Mouse (Mus musculus): ENCODE data around the gene Gm26602. TPM values are rescaled to one million over a fixed set of nuclear protein-coding genes. Genes with fewer than 3 reads are reported as not detected.

Gene Gm26602
- polyA plus RNA-seq, 1 experiment from 2014 or later = 21.1 TPM

DNA sequence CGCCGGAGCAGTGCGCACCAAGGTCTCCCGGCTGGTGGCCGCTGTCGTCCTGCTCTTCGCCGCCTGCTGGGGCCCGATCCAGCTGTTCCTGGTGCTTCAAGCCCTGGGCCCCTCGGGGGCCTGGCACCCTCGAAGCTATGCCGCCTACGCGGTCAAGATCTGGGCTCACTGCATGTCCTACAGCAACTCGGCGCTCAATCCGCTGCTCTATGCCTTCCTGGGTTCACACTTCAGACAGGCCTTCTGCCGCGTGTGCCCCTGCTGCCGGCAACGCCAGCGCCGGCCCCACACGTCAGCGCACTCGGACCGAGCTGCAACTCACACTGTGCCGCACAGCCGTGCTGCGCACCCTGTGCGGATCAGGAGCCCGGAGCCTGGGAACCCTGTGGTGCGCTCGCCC is 10.9 kb downstream of the Gm26602 start:
- Histone ChIP-seq H3K4me1 (peaks cover 34% of the 10 kb centered on the region), H3K9me3 (no peaks in the 10 kb centered on the region), H3K9ac (replicated peaks) (peak overlapping the region; percentile 36; the same call in 1 of the 2 replicates), H3K4me2 (replicated peaks) (peak overlapping the region; percentile 35), H3K27ac (replicated peaks) (no peak overlapping the region), H3K27me3 (peaks cover 66% of the 10 kb centered on the region), H3K4me3 (peak overlapping the region; percentile 22), H3K36me3 (no peaks in the 10 kb centered on the region)
- under 1% methylated on average over 34 of the region's 34 CpGs for WGBS
- no peak for ATAC-seq (replicated peaks)

- H3K27ac ChIP-seq (replicated peaks) = peak overlapping the region; percentile 90
- WGBS = 12% methylated on average over 29 of the region's 29 CpGs
- H3K4me3 ChIP-seq = peak overlapping the region; percentile 97
- H3K36me3 ChIP-seq = no peaks in the 10 kb centered on the region
- peaks cover 48% of the 10 kb centered on the region for H3K4me1 ChIP-seq
- peak overlapping the region; percentile 93 for H3K4me2 ChIP-seq (replicated peaks)
- 0 out of 2 replicates have a peak overlapping the region, but pooled peaks have one; percentile 2 for H3K9ac ChIP-seq (replicated peaks)
- peaks cover 36% of the 10 kb centered on the region for H3K27me3 ChIP-seq
- no peak for ATAC-seq (replicated peaks)
- H3K9me3 ChIP-seq = no peaks in the 10 kb centered on the region
Observed at GRCm38 (mm10) chr10:79924998-79925784, 14.5 kb downstream of the Gm26602 start.

DNA sequence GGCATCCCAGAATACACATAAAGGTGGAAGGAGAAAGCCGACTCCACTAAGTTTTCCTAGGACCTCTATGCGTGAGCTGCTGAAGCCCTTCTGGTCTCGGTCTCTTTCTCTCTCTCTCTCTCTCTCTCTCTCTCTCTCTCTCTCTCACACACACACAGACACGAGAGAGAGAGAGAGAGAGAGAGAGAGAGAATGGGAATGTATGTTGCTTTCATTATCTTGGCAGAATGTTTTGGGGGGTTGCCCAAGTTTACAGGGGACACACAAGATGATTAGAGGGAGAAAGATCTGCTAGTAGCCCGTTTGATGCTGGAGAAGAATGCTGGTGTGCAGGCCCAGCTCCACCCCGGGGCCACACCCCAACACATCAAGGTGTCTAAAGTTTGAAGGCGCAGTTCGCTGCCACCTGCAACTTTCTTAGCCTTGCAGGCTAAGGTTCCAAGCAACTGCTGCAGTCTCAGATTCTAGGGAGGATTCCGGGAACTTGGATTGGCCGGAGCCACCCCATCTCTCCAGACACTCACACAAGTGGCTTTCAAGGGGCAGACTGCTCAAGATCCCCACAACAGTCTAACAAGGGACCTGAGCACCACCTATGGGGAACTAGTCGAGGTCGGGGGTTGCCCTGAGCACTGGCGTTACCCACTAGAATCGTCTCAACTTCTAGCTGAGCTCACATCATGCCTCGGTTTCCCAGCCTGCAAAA is 15.3 kb downstream of the Gm26602 start:
- no peaks in the 10 kb centered on the region for H3K9me3 ChIP-seq
- H3K27ac ChIP-seq (replicated peaks) = peak overlapping the region; percentile 90

DNA sequence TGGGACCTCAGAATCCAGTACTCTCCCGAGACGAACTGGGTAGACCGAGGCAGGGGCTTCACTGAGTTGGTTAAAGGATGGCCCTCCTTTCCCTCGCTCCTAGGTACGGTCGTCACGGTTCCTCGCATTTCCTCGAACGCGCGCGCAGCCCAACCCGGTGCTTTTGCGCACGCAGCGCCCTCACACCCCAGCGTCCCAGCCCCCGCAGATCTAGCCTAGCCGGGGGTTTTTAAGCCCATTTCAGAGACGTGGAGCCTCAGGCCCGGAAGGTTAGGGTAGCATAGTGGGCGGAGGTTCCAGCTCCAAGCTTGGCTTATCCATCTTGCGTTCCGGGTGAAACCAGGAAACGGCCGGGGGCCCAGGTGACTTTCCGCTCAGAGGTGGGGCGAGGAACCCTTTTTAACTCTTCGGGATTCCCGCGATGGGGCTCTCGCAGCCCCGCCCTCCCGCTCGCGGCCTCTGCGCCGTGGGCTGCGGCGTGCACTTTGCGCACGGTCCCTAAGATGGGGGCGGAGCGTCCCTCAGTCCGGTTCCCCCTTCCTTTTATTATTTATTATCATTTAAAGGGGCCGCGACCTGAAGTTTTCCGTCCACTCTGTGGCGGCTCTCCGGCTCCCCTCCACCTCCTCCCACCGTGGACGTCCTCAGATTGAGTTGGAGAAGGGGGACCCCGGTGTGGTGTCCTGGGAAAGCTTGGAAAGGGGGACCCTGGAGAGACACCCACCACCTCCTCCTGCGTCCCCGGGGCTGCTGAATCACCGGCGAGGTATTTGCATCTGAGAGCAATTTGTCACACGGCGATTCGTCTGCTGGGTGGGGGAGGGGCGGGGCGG is 16.1 kb downstream of the Gm26602 start, which contains the start of gene Arid3a:
Gene Arid3a (plus strand): TSS at position 553 of the 833 bp plus-strand sequence.
- peak within 1 kb of the TSS; percentile 97 for H3K4me3 ChIP-seq
- peaks cover 35% of the 10 kb centered on the region for H3K4me1 ChIP-seq
- peak within 1 kb of the TSS; percentile 93 for H3K4me2 ChIP-seq (replicated peaks)
- ATAC-seq (replicated peaks) = peak; percentile 80
- peak within 1 kb of the TSS; percentile 85 for H3K9ac ChIP-seq (replicated peaks)
- no peaks in the 10 kb centered on the region for H3K9me3 ChIP-seq
- H3K36me3 ChIP-seq = no peaks in the 10 kb centered on the region
- peaks cover 21% of the 10 kb centered on the region for H3K27me3 ChIP-seq
- H3K27ac ChIP-seq (replicated peaks) = peak within 1 kb of the TSS; percentile 90
- under 1% methylated on average over 62 of the region's 63 CpGs for WGBS

More for the DNA sequence above, 15.3 kb downstream of the Gm26602 start:
- peaks cover 42% of the 10 kb centered on the region for H3K4me1 ChIP-seq
- no peak; the same call in 1 of the 2 replicates for ATAC-seq (replicated peaks)
- WGBS = 9% methylated on average over 15 of the region's 15 CpGs
- peak overlapping the region; percentile 85 for H3K9ac ChIP-seq (replicated peaks)
- no peaks in the 10 kb centered on the region for H3K36me3 ChIP-seq
- peaks cover 29% of the 10 kb centered on the region for H3K27me3 ChIP-seq
- H3K4me3 ChIP-seq = peak overlapping the region; percentile 97
- peak overlapping the region; percentile 93 for H3K4me2 ChIP-seq (replicated peaks)

- Histone ChIP-seq H3K4me2 (replicated peaks) (peak overlapping the region; percentile 93), H3K27me3 (peaks cover 13% of the 10 kb centered on the region), H3K9me3 (no peaks in the 10 kb centered on the region), H3K9ac (replicated peaks) (peak overlapping the region; percentile 85), H3K27ac (replicated peaks) (peak overlapping the region; percentile 90), H3K4me3 (peak overlapping the region; percentile 97), H3K36me3 (peaks cover 5% of the 10 kb centered on the region; the same call in 1 of the 2 replicates), H3K4me1 (peaks cover 36% of the 10 kb centered on the region)
- ATAC-seq (replicated peaks) = peak; percentile 14
- WGBS = 1% methylated on average over 47 of the region's 54 CpGs
Observed at GRCm38 (mm10) chr10:79927324-79928029, 16.8 kb downstream of the Gm26602 start.

- peak overlapping the region; percentile 90 for H3K27ac ChIP-seq (replicated peaks)
- WGBS = 2% methylated on average over 28 of the region's 29 CpGs
- peak overlapping the region; percentile 85 for H3K9ac ChIP-seq (replicated peaks)
- H3K27me3 ChIP-seq = peaks cover 6% of the 10 kb centered on the region
- ATAC-seq (replicated peaks) = no peak
- H3K36me3 ChIP-seq = peaks cover 5% of the 10 kb centered on the region; the same call in 1 of the 2 replicates
- H3K4me3 ChIP-seq = peak overlapping the region; percentile 97
- no peaks in the 10 kb centered on the region for H3K9me3 ChIP-seq
- H3K4me2 ChIP-seq (replicated peaks) = peak overlapping the region; percentile 93
- peaks cover 39% of the 10 kb centered on the region for H3K4me1 ChIP-seq
Observed at GRCm38 (mm10) chr10:79928030-79928694, 17.5 kb downstream of the Gm26602 start.

- H3K4me2 ChIP-seq (replicated peaks) = peak overlapping the region; percentile 93
- H3K9me3 ChIP-seq = no peaks in the 10 kb centered on the region
- 35% methylated on average over 9 of the region's 9 CpGs for WGBS
- ATAC-seq (replicated peaks) = no peak
- H3K27me3 ChIP-seq = no peaks in the 10 kb centered on the region
- H3K4me1 ChIP-seq = peaks cover 44% of the 10 kb centered on the region
- H3K27ac ChIP-seq (replicated peaks) = peak overlapping the region; percentile 62
- peak overlapping the region; percentile 37 for H3K9ac ChIP-seq (replicated peaks)
- peaks cover 5% of the 10 kb centered on the region; the same call in 1 of the 2 replicates for H3K36me3 ChIP-seq
- H3K4me3 ChIP-seq = peak overlapping the region; percentile 97
Observed at GRCm38 (mm10) chr10:79928907-79929701, 18.4 kb downstream of the Gm26602 start.

- Histone ChIP-seq H3K4me1 (peaks cover 51% of the 10 kb centered on the region), H3K9ac (replicated peaks) (no peak overlapping the region)
Observed at GRCm38 (mm10) chr10:79929967-79930825, 19.5 kb downstream of the Gm26602 start.

DNA sequence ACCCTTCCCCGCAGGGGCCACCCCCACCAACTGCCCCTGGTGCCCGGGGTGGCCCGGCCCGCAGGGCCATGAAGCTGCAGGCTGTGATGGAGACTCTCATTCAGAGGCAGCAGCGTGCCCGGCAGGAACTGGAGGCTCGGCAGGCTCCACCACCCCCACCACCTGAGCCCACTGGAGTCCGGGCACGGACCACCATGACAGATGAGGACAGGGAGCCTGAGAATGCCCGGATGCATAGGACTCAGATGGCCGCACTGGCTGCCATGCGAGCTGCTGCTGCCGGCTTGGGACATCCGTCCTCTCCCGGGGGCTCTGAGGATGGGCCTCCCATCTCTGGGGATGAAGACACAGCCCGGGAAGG is 20.1 kb downstream of the Gm26602 start:
- no peaks in the 10 kb centered on the region for H3K9me3 ChIP-seq
- no peak for ATAC-seq (replicated peaks)
- no peak overlapping the region for H3K4me2 ChIP-seq (replicated peaks)
- H3K4me1 ChIP-seq = peaks cover 46% of the 10 kb centered on the region
- WGBS = 88% methylated on average over 16 of the region's 16 CpGs
- H3K27ac ChIP-seq (replicated peaks) = no peak overlapping the region
- H3K27me3 ChIP-seq = no peaks in the 10 kb centered on the region
- H3K36me3 ChIP-seq = peaks cover 5% of the 10 kb centered on the region; the same call in 1 of the 2 replicates
- no peak overlapping the region for H3K9ac ChIP-seq (replicated peaks)
- no peak overlapping the region for H3K4me3 ChIP-seq

More at GRCm38 (mm10) chr10:79929967-79930825, 19.5 kb downstream of the Gm26602 start:
- peaks cover 5% of the 10 kb centered on the region; the same call in 1 of the 2 replicates for H3K36me3 ChIP-seq
- H3K4me3 ChIP-seq = no peak overlapping the region
- H3K4me2 ChIP-seq (replicated peaks) = no peak overlapping the region
- no peaks in the 10 kb centered on the region for H3K27me3 ChIP-seq
- no peak for ATAC-seq (replicated peaks)
- 86% methylated on average over 18 of the region's 18 CpGs for WGBS
- no peaks in the 10 kb centered on the region for H3K9me3 ChIP-seq
- H3K27ac ChIP-seq (replicated peaks) = no peak overlapping the region
